Mouse (Mus musculus): ENCODE data around the gene Tas2r130. TPM values are rescaled to one million over a fixed set of nuclear protein-coding genes. Genes with fewer than 3 reads are reported as not detected.
"Not testable (repeated sequence)": the region's sequence is repeated elsewhere in the genome, so short reads cannot be mapped to it uniquely, and the experiment has no call there.

Gene Tas2r130
- not detected in 2 replicates for total RNA-seq (2017)

GRCm38 (mm10) chr6:131630812-131631211 is at the start of gene Tas2r130:
TSS of gene Tas2r130 (minus strand) at chr6:131630912.
- no peak for ATAC-seq (replicated peaks; ENCODE audit: low read depth, poor library complexity, severe bottlenecking)

- ATAC-seq (replicated peaks; ENCODE audit: low read depth, poor library complexity, severe bottlenecking) = no peak
These were observed 48.1 kb upstream of the Tas2r130 start, which contains the start of gene Tas2r106 for GRCm38 (mm10) chr6:131678786-131679185. TSS of gene Tas2r106 (minus strand) at chr6:131678886.

DNA sequence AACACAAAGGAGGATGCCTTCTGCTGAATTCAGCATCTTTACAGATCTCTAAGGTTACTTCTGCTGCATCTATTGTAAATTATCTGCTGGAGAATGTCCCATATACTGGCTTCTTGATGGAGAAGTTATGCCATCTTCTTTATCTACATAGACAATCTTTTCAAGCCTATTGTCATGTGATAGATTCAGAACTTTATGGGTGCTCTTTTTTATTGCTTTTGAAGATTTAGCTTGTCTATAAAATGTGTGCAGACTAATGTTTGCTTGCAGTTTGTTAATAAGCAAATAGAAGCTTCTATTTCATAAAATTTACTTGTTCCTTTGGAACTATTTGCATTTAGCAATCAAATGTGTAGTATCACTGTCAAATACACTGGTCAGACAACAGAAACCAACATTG is 29.3 kb upstream of the Tas2r130 start, which contains the start of gene Tas2r107:
Gene Tas2r107, minus strand, starts transcription at position 101 of the 400 bp plus-strand sequence.
- ATAC-seq (replicated peaks; ENCODE audit: low read depth, poor library complexity, severe bottlenecking) = no peak

DNA sequence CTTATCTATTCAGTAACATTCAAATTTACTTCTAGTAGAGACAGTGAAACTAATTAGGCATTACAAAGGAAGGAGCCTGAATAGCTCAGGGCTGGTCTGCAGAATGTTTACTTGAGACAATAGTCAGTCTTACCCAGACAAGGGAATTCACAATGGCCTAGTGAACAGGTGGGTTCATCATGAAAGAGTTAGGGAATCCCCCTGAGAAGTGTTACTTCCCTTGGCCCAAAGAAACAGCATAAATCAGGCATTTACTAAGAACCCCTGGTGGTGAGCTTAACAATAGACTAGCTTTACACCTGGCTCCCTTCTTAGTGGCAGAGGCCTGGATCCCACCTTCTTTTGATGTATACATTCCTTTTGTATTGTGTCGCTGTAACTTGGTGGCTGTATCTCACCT is 20.8 kb downstream of the Tas2r130 start:
- ATAC-seq (replicated peaks; ENCODE audit: low read depth, poor library complexity, severe bottlenecking) = not testable (repeated sequence)

DNA sequence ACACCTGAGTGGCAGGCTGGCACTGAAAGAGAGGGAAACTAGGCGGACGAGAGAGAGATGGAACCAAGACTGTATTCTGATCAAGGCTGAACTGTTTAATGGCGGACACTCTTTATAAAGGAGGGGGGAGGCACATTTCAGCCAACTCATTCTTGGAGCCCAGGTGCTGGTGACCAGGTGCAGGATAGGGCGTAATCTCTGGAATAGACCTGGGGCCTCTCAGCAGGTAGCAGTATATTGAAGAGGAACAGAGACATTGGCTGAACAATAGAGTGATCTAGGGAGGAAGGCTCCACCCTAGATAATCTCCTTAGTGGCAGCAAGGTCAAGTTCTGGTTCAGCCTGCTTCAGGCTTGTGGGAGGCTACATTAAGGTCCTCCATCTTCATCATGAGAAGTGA is 25.9 kb downstream of the Tas2r130 start:
- ATAC-seq (replicated peaks; ENCODE audit: low read depth, poor library complexity, severe bottlenecking) = no peak

Other genes starting within 250 kb of the Tas2r130 start
- 642 and 683 TPM in 2 replicates for gene Ybx3, start 242.4 kb downstream of the Tas2r130 start, total RNA-seq (2017)
- gene 5430401F13Rik, start 144.5 kb downstream of the Tas2r130 start, total RNA-seq (2017) = not detected in 2 replicates
- not detected in 2 replicates for gene Gm6619, start 144.5 kb downstream of the Tas2r130 start, total RNA-seq (2017)
- gene Tas2r107, start 29.2 kb upstream of the Tas2r130 start, total RNA-seq (2017) = not detected in 2 replicates
- gene Tas2r106, start 48.0 kb upstream of the Tas2r130 start, total RNA-seq (2017) = not detected in 2 replicates
- not detected in 2 replicates for gene Tas2r104, start 54.8 kb upstream of the Tas2r130 start, total RNA-seq (2017)
- not detected in 2 replicates for gene Tas2r105, start 56.6 kb upstream of the Tas2r130 start, total RNA-seq (2017)
- gene Tas2r114, start 59.2 kb upstream of the Tas2r130 start, total RNA-seq (2017) = not detected in 2 replicates

Data from common myeloid progenitor, adult 5-6 weeks (primary cell).